Comparison of ENCODE assay signal across 10 mouse cellular contexts in the genomic region with DNA sequence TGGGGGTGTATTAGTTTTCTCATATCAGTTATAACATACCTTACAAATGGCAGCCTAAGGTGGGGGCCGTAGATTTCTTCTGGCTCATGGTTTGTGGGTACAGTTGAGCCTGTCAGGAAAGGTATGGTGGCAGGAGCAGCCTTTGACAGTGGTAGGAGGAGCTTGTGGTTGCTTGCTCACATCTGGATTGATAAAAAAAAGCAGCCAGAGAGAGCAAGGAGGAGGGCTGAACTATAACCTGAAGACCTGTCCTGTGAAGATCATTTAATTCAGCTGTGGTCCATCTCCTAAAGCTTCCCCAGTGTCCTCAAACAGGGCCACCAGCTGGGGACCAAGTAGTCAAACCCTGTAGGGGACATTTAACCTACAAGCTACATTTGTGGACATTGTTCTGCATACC. TPM values are rescaled to one million over a fixed set of nuclear protein-coding genes. Genes with fewer than 3 reads are reported as not detected.
A peak's percentile ranks its signal among the peaks of the same experiment; 100 is the strongest.
DNase-seq lines count a peak whose midpoint lies in the region; ATAC-seq and TF ChIP-seq lines count a peak whose summit lies in the region.
"Had no signal": no experiment of that assay in that cellular context is flagged by ENCODE, and none has a peak within 500 bp of the region (broad histone marks: within the 10 kb centered on the region; RNA-seq: fewer than 3 reads in every experiment).

No protein-coding gene starts in this region.

- no peak for TF ChIP-seq POLR2A in cerebellum, adult 2 months (IDR thresholded peaks at IDR 0.05; ENCODE audit: borderline replicate concordance, insufficient read depth, low read length)

- no peak for ATAC-seq in liver, postnatal 0 days

- peaks cover 7% of the 10 kb centered on the region for H3K4me1 ChIP-seq in cerebellum, adult 2 months (ENCODE audit: control insufficient read depth, insufficient read depth, low read length)
- peaks cover 24% of the 10 kb centered on the region for H3K4me1 ChIP-seq in liver, postnatal 0 days (ENCODE audit: insufficient read depth)

- no peak overlapping the region for H3K9ac ChIP-seq in liver, postnatal 0 days (replicated peaks)

- TF ChIP-seq CTCF in cerebellum, adult 2 months (IDR thresholded peaks at IDR 0.05; ENCODE audit: borderline replicate concordance, insufficient read depth, low read depth, low read length) = no peak
- no peak for TF ChIP-seq CTCF in liver, postnatal 0 days (IDR thresholded peaks at IDR 0.05; ENCODE audit: low read depth)

- peak in 1 of 2 experiments; percentile 23 for DNase-seq in cerebellum, adult 2 months
- DNase-seq in cerebellum, adult 11 months = no peak
- peak; percentile 65 for DNase-seq in 3T3-L1 (ENCODE audit: low read depth, low spot score)
- DNase-seq in brain, adult 2 months (ENCODE audit: low read depth, low spot score) = peak; percentile 11
- DNase-seq in liver, postnatal 0 days = no peak
- DNase-seq in Muller cell, postnatal 12 days (ENCODE audit: inconsistent ontology term) = no peak
- DNase-seq in adrenal gland, postnatal 4 days (ENCODE audit: low spot score in 2 of 2) = no peak
- DNase-seq in kidney, adult 18-20 months = no peak
- DNase-seq: embryo, embryonic 11 days had no signal

- H3K4me3 ChIP-seq in cerebellum, adult 2 months (replicated peaks; ENCODE audit: insufficient read depth, low read depth, low read length) = no peak overlapping the region
- H3K4me3 ChIP-seq in liver, postnatal 0 days (ENCODE audit: low read depth, low read length) = peak overlapping the region; percentile 3; the same call in 1 of the 2 replicates
- H3K4me3 ChIP-seq: forebrain, embryonic 10.5 days had no signal

- H3K27me3 ChIP-seq in cerebellum, adult 2 months (ENCODE audit: control insufficient read depth, insufficient read depth, low read length) = no peaks in the 10 kb centered on the region
- H3K27me3 ChIP-seq in liver, postnatal 0 days (ENCODE audit: insufficient read depth, low read length) = no peaks in the 10 kb centered on the region

- H3K36me3 ChIP-seq in liver, postnatal 0 days (replicated peaks; ENCODE audit: insufficient read depth, low read length) = peaks cover under 1% of the 10 kb centered on the region; the same call in 1 of the 2 replicates

- peak overlapping the region; percentile 49 for H3K4me2 ChIP-seq in liver, postnatal 0 days (ENCODE audit: low read depth, low read length)

- no peaks in the 10 kb centered on the region for H3K9me3 ChIP-seq in liver, postnatal 0 days (ENCODE audit: low read length)
- H3K9me3 ChIP-seq: forebrain, embryonic 10.5 days had no signal

- 94% methylated on average over 1 of the region's 1 CpGs for WGBS in cerebellum, adult 2 months
- 25% methylated on average over 1 of the region's 1 CpGs for WGBS in liver, postnatal 0 days (ENCODE audit: insufficient replicate concordance)

- peak overlapping the region; percentile 97 for H3K27ac ChIP-seq in cerebellum, adult 2 months (ENCODE audit: insufficient read depth, low read length)
- peak overlapping the region; percentile 85 for H3K27ac ChIP-seq in liver, postnatal 0 days (ENCODE audit: low read depth)
- H3K27ac ChIP-seq: forebrain, embryonic 10.5 days had no signal

- TF ChIP-seq EP300 in liver, postnatal 0 days (IDR thresholded peaks at IDR 0.05; ENCODE audit: low read depth) = no peak

RNA-seq across cellular contexts. Expression of gene Mrpl1, which starts 12.0 kb away (rescaled TPM):
- 12.8 and 13.2 TPM in 2 replicates for polyA plus RNA-seq in cerebellum, adult 2 months (2012; rRNA removed)
- polyA plus RNA-seq in liver, postnatal 0 days (2015; fragmentation: Nextera tagmentation; extraction: Ambion mirVana) = 14.6 and 15.1 TPM in 2 replicates
- total RNA-seq in adrenal gland, postnatal 4 days (2021) = 10 to 100 TPM; 23.5 to 23.8 TPM

RNA-seq across cellular contexts. Expression of gene Cnot6l, which starts 57.3 kb away (rescaled TPM):
- 14.9 and 15.2 TPM in 2 replicates for polyA plus RNA-seq in cerebellum, adult 2 months (2012; rRNA removed)
- 10.5 and 12.6 TPM in 2 replicates for polyA plus RNA-seq in liver, postnatal 0 days (2015; fragmentation: Nextera tagmentation; extraction: Ambion mirVana)
- total RNA-seq in adrenal gland, postnatal 4 days (2021) = 100 to 1,000 TPM; 104 to 124 TPM

Comparison
In these comparisons a context has a peak if more than half of its experiments do, and no peak if none do; other contexts are left out.
1. DNase-seq: peak in 3T3-L1 (single experiment) and brain, adult 2 months (single experiment); none in cerebellum, adult 11 months (single experiment), liver, postnatal 0 days (single experiment), Muller cell, postnatal 12 days (single experiment), adrenal gland, postnatal 4 days (0 of 2) and kidney, adult 18-20 months (single experiment).